Mouse (Mus musculus) liver, adult 2 months (tissue): ENCODE data around the gene Hist1h4h. TPM values are rescaled to one million over a fixed set of nuclear protein-coding genes. Genes with fewer than 3 reads are reported as not detected.

Experiments
- DNase-seq: peaks from one replicate; pipeline ENCODE4 v3.0.0-alpha.2; 2011; ENCODE audit warnings: low read depth, low spot score; ENCODE audit errors: extremely low read depth
- H3K27ac ChIP-seq: fragments of 200-500 bp; replicated peaks from 2 replicates; pipeline ENCODE4 v1.5.1; 2012; ENCODE audit warnings: low read depth, mild to moderate bottlenecking, control low read depth, inconsistent platforms, low read length; ENCODE audit not compliant: insufficient read depth
- H3K27me3 ChIP-seq: fragments of 200-500 bp; 2 replicates; pipeline ENCODE4 v1.6.1; 2012; ENCODE audit warnings: mild to moderate bottlenecking, moderate library complexity, low read length, inconsistent platforms; ENCODE audit not compliant: control insufficient read depth, insufficient read depth
- H3K36me3 ChIP-seq: fragments of 200-500 bp; 2 replicates; pipeline ENCODE4 v1.6.1; 2012; ENCODE audit warnings: low read length, inconsistent platforms; ENCODE audit not compliant: control insufficient read depth, insufficient read depth
- H3K4me1 ChIP-seq: fragments of 200-500 bp; 2 replicates; pipeline ENCODE4 v1.6.1; 2011; ENCODE audit warnings: low read length; ENCODE audit not compliant: control insufficient read depth, insufficient read depth
- H3K4me3 ChIP-seq: fragments of 200-500 bp; 2 replicates; pipeline ENCODE4 v1.5.1; 2011; ENCODE audit warnings: low read depth, mild to moderate bottlenecking, control low read depth, low read length, moderate library complexity; ENCODE audit not compliant: insufficient read depth
- H3K79me2 ChIP-seq: fragments of 200-500 bp; 2 replicates; pipeline ENCODE4 v1.6.1; 2012; ENCODE audit warnings: inconsistent platforms, mild to moderate bottlenecking, low read length, moderate library complexity; ENCODE audit not compliant: control insufficient read depth, insufficient read depth
- H3K9ac ChIP-seq: fragments of 200-500 bp; 2 replicates; pipeline ENCODE4 v1.6.1; 2012; ENCODE audit warnings: low read depth, mild to moderate bottlenecking, control low read depth, inconsistent platforms, low read length
- CTCF ChIP-seq: fragments of 200-500 bp; IDR thresholded peaks from 2 replicates; pipeline ENCODE4 v1.5.1; 2011; ENCODE audit warnings: low read depth, low read length, control low read depth
- POLR2A ChIP-seq: fragments of 200-500 bp; IDR thresholded peaks from 2 replicates; pipeline ENCODE4 v1.6.1; 2011; ENCODE audit warnings: low read length, control low read depth; ENCODE audit not compliant: insufficient read depth; ENCODE audit errors: extremely low read depth
- WGBS: fragments of 180-500 bp; shearing (Covaris S2); methylation state at CpG from one replicate; pipeline ENCODE4 v1.1.7; 2018; 5-methylcytosine and 5-hydroxymethylcytosine counted together
- polyA plus RNA-seq: library from polyadenylated mRNA; depleted of rRNA; stranded (reverse); fragments of >200 nt; gene quantifications from 2 replicates; pipeline ENCODE4 v1.2.3, GENCODE M21; 2012
- total RNA-seq: library from RNA; depleted of rRNA; stranded (reverse); fragments of >200 nt; gene quantifications from 2 replicates; pipeline ENCODE4 v1.2.3, GENCODE M21; 2014

The Hist1h4h gene
- total and polyA plus RNA-seq, 2 experiments, result 8.5 to 706 TPM

DNA sequence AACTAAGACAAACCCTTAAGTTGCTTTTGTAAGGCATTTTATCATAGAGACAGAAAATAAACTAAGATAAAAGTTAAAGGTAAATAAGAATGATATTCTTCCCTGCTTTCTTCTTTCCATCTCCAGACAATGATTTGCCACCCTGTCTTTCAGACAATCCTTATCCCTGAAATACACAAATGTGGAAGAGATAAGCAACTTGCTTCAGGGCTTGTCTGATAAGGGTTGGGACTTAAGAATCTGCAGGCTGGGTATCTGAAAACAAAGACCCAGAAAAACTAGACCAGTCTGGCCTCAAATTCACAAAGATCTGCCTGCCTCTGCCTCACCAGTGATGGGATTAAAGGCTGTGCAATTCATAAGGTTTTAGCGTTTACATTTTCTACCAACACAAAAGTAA lies 39.6 kb upstream of the Hist1h4h start:
- TF ChIP-seq POLR2A (no peak), CTCF (no peak)
- Histone ChIP-seq H3K27me3 (no peaks in the 10 kb centered on the region), H3K36me3 (no peaks in the 10 kb centered on the region), H3K4me3 (no peak overlapping the region), H3K27ac (no peak overlapping the region), H3K79me2 (no peaks in the 10 kb centered on the region), H3K9ac (no peak overlapping the region), H3K4me1 (no peaks in the 10 kb centered on the region)
- DNase-seq, result no peak
- WGBS, result 19% methylated on average over 1 of the region's 1 CpGs

DNA sequence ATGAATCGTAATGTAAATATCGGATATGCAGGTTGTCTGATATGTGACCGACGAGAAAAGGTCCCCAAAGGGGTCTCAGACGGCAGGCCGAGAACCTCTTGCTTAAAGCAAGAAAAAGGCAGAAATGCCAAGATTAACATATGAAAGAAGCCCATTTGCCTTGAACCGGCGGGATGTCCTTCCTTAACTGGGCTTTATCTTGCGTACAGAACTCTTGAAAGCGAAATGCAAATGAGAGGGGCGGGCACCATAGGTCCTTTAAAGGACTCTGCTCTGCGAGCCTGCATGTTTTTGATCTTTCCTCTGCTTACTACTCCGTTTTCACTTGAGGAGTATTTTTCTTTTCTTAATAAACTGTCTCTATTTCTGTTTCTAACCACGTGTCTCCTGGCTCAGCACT lies 38.9 kb upstream of the Hist1h4h start:
- Histone ChIP-seq H3K27ac (no peak overlapping the region), H3K27me3 (no peaks in the 10 kb centered on the region), H3K4me1 (no peaks in the 10 kb centered on the region), H3K36me3 (no peaks in the 10 kb centered on the region), H3K9ac (no peak overlapping the region), H3K4me3 (no peak overlapping the region), H3K79me2 (no peaks in the 10 kb centered on the region)
- WGBS, result 26% methylated on average over 14 of the region's 14 CpGs
- no peak for TF ChIP-seq CTCF
- no peak for TF ChIP-seq POLR2A
- no peak for DNase-seq

DNA sequence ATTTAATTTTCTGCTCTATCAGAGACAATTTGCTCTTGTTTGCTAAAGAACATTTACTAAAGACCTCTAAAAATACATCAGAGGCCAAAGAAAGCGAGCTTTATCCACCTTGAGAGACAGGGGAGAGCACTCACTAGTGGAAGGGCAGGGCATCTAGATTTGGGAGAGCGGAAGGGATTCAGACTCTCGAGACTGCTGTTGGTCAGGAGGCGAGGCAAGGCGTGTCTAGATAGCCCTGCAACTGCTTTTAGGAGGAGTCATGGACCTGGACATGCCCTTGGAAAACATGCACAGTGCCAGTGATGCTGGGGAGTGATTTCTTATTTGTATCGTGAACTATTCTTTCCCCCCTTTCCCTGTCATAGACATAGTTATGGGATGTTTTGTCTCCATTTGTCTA lies 35.3 kb upstream of the Hist1h4h start:
- TF ChIP-seq CTCF (no peak), POLR2A (no peak)

DNA sequence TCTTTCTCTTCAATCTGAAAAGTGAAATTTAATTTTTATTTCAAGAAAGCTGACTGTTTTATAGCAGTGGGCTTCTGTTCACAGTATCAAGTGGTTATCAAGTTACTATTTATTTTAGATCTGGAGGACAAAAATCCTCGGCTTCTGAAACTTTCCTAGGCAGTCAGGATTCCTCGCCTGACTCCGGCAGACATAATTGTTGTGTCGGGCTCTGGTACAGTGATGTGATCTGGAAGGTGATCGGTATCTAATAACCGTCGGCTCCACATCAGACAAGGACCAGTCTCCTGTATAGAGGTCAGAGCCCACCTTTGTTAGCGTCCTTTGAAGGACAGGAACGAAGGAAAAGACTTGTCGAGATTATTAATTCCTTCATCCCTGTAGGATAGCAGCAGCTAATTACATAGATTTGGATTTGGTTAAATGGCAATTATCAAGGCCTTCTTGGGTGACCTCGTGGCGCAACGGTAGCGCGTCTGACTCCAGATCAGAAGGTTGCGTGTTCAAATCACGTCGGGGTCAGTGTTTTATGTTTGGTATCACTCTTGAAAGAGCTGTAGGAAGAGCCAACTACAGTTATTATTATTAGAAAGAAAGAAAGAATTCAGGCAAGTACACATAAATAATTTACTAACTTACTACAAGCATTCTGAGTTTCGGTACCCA lies 33.1 kb upstream of the Hist1h4h start:
- peak; percentile 49 for DNase-seq
- H3K36me3 ChIP-seq, result no peaks in the 10 kb centered on the region
- H3K9ac ChIP-seq, result no peak overlapping the region
- 29% methylated on average over 19 of the region's 19 CpGs for WGBS
- TF ChIP-seq CTCF (no peak), POLR2A (no peak)
- no peaks in the 10 kb centered on the region for H3K79me2 ChIP-seq
- no peak overlapping the region for H3K27ac ChIP-seq
- no peaks in the 10 kb centered on the region; the same call in 1 of the 2 replicates for H3K4me1 ChIP-seq
- H3K4me3 ChIP-seq, result no peak overlapping the region
- no peaks in the 10 kb centered on the region for H3K27me3 ChIP-seq

More for the DNA sequence above, 35.3 kb upstream of the Hist1h4h start:
- no peaks in the 10 kb centered on the region; the same call in 1 of the 2 replicates for H3K4me1 ChIP-seq
- H3K27ac ChIP-seq, result no peak overlapping the region
- no peak overlapping the region for H3K4me3 ChIP-seq
- no peaks in the 10 kb centered on the region for H3K27me3 ChIP-seq
- no peak overlapping the region for H3K9ac ChIP-seq
- DNase-seq, result no peak
- no peaks in the 10 kb centered on the region for H3K79me2 ChIP-seq
- 94% methylated on average over 6 of the region's 6 CpGs for whole genome bisulfite sequencing
- no peaks in the 10 kb centered on the region for H3K36me3 ChIP-seq

DNA sequence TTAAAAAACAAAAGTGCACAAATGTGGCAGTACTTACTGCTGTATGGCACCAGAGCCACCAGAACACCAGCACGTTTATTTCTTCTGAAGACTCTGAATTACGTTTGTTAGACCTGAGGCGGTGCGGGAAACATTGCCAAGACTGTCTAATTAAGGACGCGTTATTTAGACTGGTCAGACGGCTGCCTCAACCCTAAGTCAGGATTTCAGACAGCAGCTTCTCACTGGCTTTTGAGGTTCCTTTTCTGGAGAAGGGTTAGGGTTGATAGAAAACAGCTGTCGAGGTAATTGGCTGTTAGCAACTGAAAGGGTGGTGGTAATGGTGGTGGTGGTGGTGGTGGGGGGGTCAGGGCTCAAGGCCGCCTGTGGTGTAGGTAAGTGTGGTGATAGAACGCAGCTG lies 32.2 kb upstream of the Hist1h4h start:
- no peak for DNase-seq
- 23% methylated on average over 10 of the region's 10 CpGs for WGBS
- no peak overlapping the region for H3K27ac ChIP-seq
- no peak overlapping the region for H3K9ac ChIP-seq
- TF ChIP-seq POLR2A (no peak), CTCF (no peak)
- H3K4me1 ChIP-seq, result no peaks in the 10 kb centered on the region; the same call in 1 of the 2 replicates
- H3K27me3 ChIP-seq, result no peaks in the 10 kb centered on the region
- no peaks in the 10 kb centered on the region for H3K36me3 ChIP-seq
- H3K79me2 ChIP-seq, result no peaks in the 10 kb centered on the region
- no peak overlapping the region for H3K4me3 ChIP-seq

DNA sequence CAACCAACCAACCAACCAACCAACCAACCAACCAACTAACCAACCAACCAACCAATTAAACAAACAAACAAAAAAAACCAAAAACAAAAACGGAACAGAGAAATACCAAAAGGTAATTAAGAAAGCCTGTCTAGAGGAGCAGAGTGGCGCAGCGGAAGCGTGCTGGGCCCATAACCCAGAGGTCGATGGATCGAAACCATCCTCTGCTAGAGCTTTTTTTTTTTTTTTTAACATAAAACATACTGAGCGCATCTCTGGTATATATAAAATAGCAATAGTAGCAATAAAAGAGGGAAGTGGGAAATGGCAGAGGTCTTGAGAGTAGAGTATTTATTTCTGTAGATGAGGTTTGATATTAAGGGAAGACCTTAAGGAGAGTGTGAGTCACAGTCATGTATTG lies 30.9 kb upstream of the Hist1h4h start:
- Histone ChIP-seq H3K36me3 (no peaks in the 10 kb centered on the region), H3K9ac (no peak overlapping the region), H3K79me2 (no peaks in the 10 kb centered on the region), H3K4me1 (no peaks in the 10 kb centered on the region; the same call in 1 of the 2 replicates), H3K4me3 (no peak overlapping the region), H3K27me3 (no peaks in the 10 kb centered on the region), H3K27ac (no peak overlapping the region)
- TF ChIP-seq POLR2A (no peak), CTCF (no peak)
- no peak for DNase-seq
- 44% methylated on average over 7 of the region's 7 CpGs for WGBS
